Mouse (Mus musculus) liver, postnatal 0 days (tissue): Measurements from ENCODE around the gene Slc2a13. TPM values are rescaled to one million over a fixed set of nuclear protein-coding genes. Genes with fewer than 3 reads are reported as not detected.

ENCODE experiments used
- ATAC-seq: fragments of 200-750 bp; cut with Nextera tagmentation; 2 replicates; pipeline ENCODE4 v1.8.0; 2017; ENCODE audit warnings: mild to moderate bottlenecking, moderate library complexity
- DNase-seq: peaks from one replicate; pipeline ENCODE4 v3.0.0-alpha.2; 2016
- H3K27ac ChIP-seq: fragments of 300-500 bp; sonication (generic); 2 replicates; pipeline ENCODE4 v1.5.1; 2014; ENCODE audit warnings: antibody characterized with exemption, moderate library complexity, mild to moderate bottlenecking, low read depth
- H3K27me3 ChIP-seq: fragments of 300-500 bp; sonication (generic); 2 replicates; pipeline ENCODE4 v1.6.1; 2014; ENCODE audit warnings: low read length, control low read depth, mixed read lengths; ENCODE audit not compliant: insufficient read depth
- H3K36me3 ChIP-seq: fragments of 300-500 bp; sonication (generic); replicated peaks from 2 replicates; pipeline ENCODE4 v1.6.1; 2014; ENCODE audit warnings: mild to moderate bottlenecking, control low read depth, low read length, moderate library complexity, mixed read lengths; ENCODE audit not compliant: insufficient read depth
- H3K4me1 ChIP-seq: fragments of 300-500 bp; sonication (generic); 2 replicates; pipeline ENCODE4 v1.6.1; 2014; ENCODE audit warnings: antibody characterized with exemption, mild to moderate bottlenecking, control low read depth; ENCODE audit not compliant: insufficient read depth
- H3K4me2 ChIP-seq: fragments of 300-500 bp; sonication (generic); 2 replicates; pipeline ENCODE4 v1.6.1; 2014; ENCODE audit warnings: low read depth, mild to moderate bottlenecking, low read length, moderate library complexity, mixed read lengths
- H3K4me3 ChIP-seq: fragments of 300-500 bp; sonication (generic); 2 replicates; pipeline ENCODE4 v1.5.1; 2014; ENCODE audit warnings: low read depth, low read length
- H3K9ac ChIP-seq: fragments of 300-500 bp; sonication (generic); replicated peaks from 2 replicates; pipeline ENCODE4 v1.6.1; 2014; ENCODE audit warnings: mild to moderate bottlenecking, moderate library complexity
- H3K9me3 ChIP-seq: fragments of 300-500 bp; sonication (generic); 2 replicates; pipeline ENCODE4 v1.6.1; 2016; ENCODE audit warnings: mild to moderate bottlenecking, control low read depth, low read length, mixed read lengths
- CTCF ChIP-seq: sonication (generic); IDR thresholded peaks from 2 replicates; pipeline ENCODE4 v1.5.1; 2016; ENCODE audit warnings: antibody characterized with exemption, low read depth
- EP300 ChIP-seq: IDR thresholded peaks from 2 replicates; pipeline ENCODE4 v1.6.1; 2016; ENCODE audit warnings: antibody characterized with exemption, low read depth, mild to moderate bottlenecking
- WGBS: fragments of 180-500 bp; shearing (Covaris S2); extraction: QIAGEN DNeasy Blood & Tissue Kit; methylation state at CpG from one replicate; pipeline ENCODE4 v1.1.7; 2014; ENCODE audit not compliant: insufficient replicate concordance; 5-methylcytosine and 5-hydroxymethylcytosine counted together
- polyA plus RNA-seq: library from polyadenylated mRNA; unstranded; fragments of >200 nt; fragmentation: Nextera tagmentation; extraction: Ambion mirVana; gene quantifications from 2 replicates; pipeline ENCODE4 v1.2.1, GENCODE M21; 2015

Gene Slc2a13
- polyA plus RNA-seq, 1 experiment from 2014 or later, result 0.06 TPM

DNA sequence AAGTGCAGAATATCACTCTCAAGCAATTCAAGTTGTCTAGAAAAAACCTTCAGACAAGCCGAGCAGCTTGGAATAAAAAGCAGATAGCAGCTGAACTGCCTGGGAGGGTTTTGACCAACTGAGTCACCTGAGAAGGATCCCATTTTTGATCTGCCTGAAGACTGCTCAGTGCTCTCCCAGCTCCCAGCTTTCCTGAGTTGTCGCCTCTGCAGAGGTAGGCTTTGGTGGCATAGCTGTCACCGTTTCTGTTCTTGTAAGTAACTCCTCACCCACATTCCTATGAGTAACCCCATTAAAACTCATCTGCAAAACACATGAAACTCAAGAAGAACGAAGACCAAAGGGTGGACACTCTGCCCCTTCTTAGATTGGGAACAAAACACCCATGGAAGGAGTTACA lies 177.9 kb downstream of the Slc2a13 start:
- Histone ChIP-seq H3K4me3 (no peak overlapping the region), H3K36me3 (no peaks in the 10 kb centered on the region), H3K4me2 (no peak overlapping the region), H3K27ac (no peak overlapping the region), H3K4me1 (no peaks in the 10 kb centered on the region), H3K9ac (no peak overlapping the region), H3K9me3 (no peaks in the 10 kb centered on the region), H3K27me3 (no peaks in the 10 kb centered on the region)
- no peak for TF ChIP-seq EP300
- no peak for TF ChIP-seq CTCF
- ATAC-seq (no peak), DNase-seq (no peak)
- 67% methylated on average over 4 of the region's 4 CpGs for WGBS

DNA sequence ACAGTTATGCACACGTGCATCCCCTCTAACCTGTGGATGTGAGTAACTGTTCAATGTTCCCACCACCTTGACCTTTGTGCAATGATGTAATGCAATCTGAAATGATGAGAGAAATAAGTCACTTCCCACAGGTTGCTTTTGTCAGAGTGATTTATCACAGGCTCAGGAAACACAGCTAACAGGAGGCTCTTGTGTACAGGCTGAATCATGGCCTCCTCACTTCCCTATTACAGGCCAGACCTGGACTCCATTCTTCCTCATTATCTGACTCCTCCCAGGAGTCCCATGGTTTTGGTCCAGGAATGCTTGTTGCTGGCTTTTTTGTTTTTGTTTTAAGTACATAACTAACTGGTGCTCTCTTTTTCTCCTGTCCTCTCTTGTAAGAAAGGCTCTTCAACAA lies 189.4 kb downstream of the Slc2a13 start:
- Histone ChIP-seq H3K36me3 (no peaks in the 10 kb centered on the region), H3K9ac (no peak overlapping the region), H3K4me1 (no peaks in the 10 kb centered on the region), H3K27ac (no peak overlapping the region), H3K4me2 (no peak overlapping the region), H3K4me3 (no peak overlapping the region), H3K9me3 (no peaks in the 10 kb centered on the region), H3K27me3 (no peaks in the 10 kb centered on the region)
- 53% methylated on average over 1 of the region's 1 CpGs for WGBS
- TF ChIP-seq CTCF (no peak), EP300 (no peak)
- no peak for ATAC-seq
- DNase-seq, result no peak

DNA sequence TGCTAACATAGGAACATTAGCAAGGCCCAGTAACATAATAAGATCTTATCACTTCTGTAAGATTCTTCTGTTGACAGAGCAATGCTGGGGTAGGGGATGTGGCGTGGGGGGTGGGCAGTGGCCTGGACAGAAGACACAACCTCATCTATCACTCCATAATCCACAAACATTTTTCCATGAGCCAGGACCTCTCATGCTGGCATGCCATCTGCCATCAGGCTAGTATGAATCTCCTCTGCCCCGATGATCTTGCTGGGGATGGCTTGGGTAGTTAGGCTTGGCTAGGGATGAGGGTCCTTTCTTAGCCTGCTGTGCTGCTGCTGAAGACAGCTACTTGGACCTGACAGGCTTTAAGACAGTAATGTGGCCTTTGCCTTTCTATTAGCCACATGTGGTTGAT lies 190.5 kb downstream of the Slc2a13 start:
- Histone ChIP-seq H3K9ac (no peak overlapping the region), H3K4me3 (no peak overlapping the region), H3K4me2 (no peak overlapping the region), H3K27ac (no peak overlapping the region), H3K27me3 (no peaks in the 10 kb centered on the region), H3K36me3 (no peaks in the 10 kb centered on the region), H3K4me1 (no peaks in the 10 kb centered on the region), H3K9me3 (no peaks in the 10 kb centered on the region)
- ATAC-seq (no peak), DNase-seq (no peak)
- 71% methylated on average over 2 of the region's 2 CpGs for WGBS
- TF ChIP-seq EP300 (no peak), CTCF (no peak)

DNA sequence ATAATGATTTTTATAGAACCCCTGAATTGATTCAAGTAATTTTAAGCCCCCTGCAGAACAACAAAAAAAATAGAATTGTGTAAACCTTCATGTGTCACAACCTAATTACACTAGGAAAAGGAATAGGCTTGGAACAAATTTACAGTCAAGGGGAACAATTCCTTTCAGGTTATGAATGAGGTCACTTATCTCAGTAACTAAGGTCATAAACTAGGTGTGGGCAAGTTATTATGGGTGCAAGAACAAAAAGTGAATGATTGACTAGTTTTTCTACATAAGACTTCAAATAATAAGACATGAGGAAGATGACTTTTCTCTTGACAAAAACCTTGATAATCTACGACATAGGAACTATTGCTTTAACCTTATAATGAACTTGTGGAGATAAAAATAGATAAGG lies 191.2 kb downstream of the Slc2a13 start:
- no peak for TF ChIP-seq EP300
- Histone ChIP-seq H3K4me1 (no peaks in the 10 kb centered on the region), H3K27me3 (no peaks in the 10 kb centered on the region), H3K9ac (no peak overlapping the region), H3K4me3 (no peak overlapping the region), H3K27ac (no peak overlapping the region), H3K36me3 (no peaks in the 10 kb centered on the region), H3K4me2 (no peak overlapping the region), H3K9me3 (no peaks in the 10 kb centered on the region)
- DNase-seq (no peak), ATAC-seq (no peak)
- 67% methylated on average over 1 of the region's 1 CpGs for WGBS

- H3K9me3 ChIP-seq, result no peaks in the 10 kb centered on the region
- WGBS, result 37% methylated on average over 8 of the region's 8 CpGs
- TF ChIP-seq CTCF (no peak), EP300 (no peak)
- H3K27ac ChIP-seq, result no peak overlapping the region
- no peak for ATAC-seq
- no peak overlapping the region for H3K9ac ChIP-seq
- no peak overlapping the region for H3K4me3 ChIP-seq
- no peaks in the 10 kb centered on the region for H3K4me1 ChIP-seq
- no peaks in the 10 kb centered on the region for H3K27me3 ChIP-seq
- H3K36me3 ChIP-seq, result no peaks in the 10 kb centered on the region
- H3K4me2 ChIP-seq, result no peak overlapping the region
- no peak for DNase-seq
Measured at GRCm38 (mm10) chr15:91378751-91379325, 194.2 kb downstream of the Slc2a13 start.

GRCm38 (mm10) chr15:91377568-91377967 lies 195.5 kb downstream of the Slc2a13 start:
- DNase-seq, result no peak
- H3K9ac ChIP-seq, result no peak overlapping the region
- H3K4me3 ChIP-seq, result no peak overlapping the region
- no peak overlapping the region for H3K4me2 ChIP-seq
- TF ChIP-seq EP300, result no peak
- no peak for TF ChIP-seq CTCF
- H3K27ac ChIP-seq, result no peak overlapping the region
- H3K36me3 ChIP-seq, result no peaks in the 10 kb centered on the region
- no peak for ATAC-seq
- H3K4me1 ChIP-seq, result no peaks in the 10 kb centered on the region
- 83% methylated on average over 11 of the region's 11 CpGs for WGBS
- no peaks in the 10 kb centered on the region for H3K27me3 ChIP-seq
- H3K9me3 ChIP-seq, result no peaks in the 10 kb centered on the region

DNA sequence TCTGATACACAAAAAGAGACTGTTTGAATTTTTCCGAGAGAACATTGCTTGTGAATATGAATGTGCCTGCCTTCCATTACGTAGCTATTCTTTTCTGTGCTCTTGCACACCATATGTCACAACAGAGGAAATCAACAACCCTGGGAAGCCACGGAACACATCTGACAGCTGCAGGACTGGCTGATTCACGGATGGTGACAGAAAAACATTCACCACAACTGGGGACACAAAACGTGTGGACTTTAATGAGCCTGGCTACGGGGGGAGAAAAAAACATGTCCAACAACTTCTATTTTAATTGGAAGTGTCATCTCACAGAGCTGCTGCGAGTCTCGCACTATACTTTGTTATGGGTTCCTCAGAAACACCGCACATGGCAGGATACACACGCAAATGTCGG lies 196.0 kb downstream of the Slc2a13 start:
- H3K9me3 ChIP-seq, result no peaks in the 10 kb centered on the region
- no peak overlapping the region for H3K4me3 ChIP-seq
- no peak overlapping the region for H3K4me2 ChIP-seq
- WGBS, result 65% methylated on average over 11 of the region's 11 CpGs
- H3K27ac ChIP-seq, result no peak overlapping the region
- TF ChIP-seq CTCF, result no peak
- no peak for TF ChIP-seq EP300
- no peaks in the 10 kb centered on the region for H3K36me3 ChIP-seq
- no peak for ATAC-seq
- no peaks in the 10 kb centered on the region for H3K4me1 ChIP-seq
- no peak overlapping the region for H3K9ac ChIP-seq
- no peak for DNase-seq
- H3K27me3 ChIP-seq, result no peaks in the 10 kb centered on the region
